Mouse (Mus musculus): Measurements from ENCODE around the gene Spred2.

Spred2 gene

DNA sequence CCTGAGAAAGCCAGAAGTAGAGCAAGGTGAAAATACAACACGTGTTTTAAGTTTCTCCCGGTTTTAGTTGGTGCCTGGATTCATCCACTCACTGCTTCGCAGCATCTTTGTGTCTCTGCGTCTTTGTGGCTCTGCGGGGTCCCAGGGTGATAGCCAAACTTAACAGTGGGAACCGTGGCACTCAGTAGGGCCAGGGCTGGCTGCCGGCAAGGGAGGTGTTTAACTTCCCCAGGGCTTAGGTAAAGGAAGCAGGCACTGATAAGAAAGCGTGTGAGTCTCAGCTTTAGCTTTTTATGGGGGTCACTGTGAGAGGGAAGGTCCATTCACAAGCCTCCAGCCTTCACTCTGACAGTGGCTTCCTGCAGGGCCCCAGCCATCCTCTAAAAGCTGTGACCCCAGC is 28.8 kb downstream of the Spred2 start:
- no peak for DNase-seq (ENCODE audit: low read depth, low spot score)

GRCm38 (mm10) chr11:19953919-19954318 is 29.7 kb downstream of the Spred2 start:
- DNase-seq (ENCODE audit: low read depth, low spot score): no peak

- DNase-seq (ENCODE audit: low read depth, low spot score): no peak
Observed at GRCm38 (mm10) chr11:19955069-19955468, 30.9 kb downstream of the Spred2 start.

DNA sequence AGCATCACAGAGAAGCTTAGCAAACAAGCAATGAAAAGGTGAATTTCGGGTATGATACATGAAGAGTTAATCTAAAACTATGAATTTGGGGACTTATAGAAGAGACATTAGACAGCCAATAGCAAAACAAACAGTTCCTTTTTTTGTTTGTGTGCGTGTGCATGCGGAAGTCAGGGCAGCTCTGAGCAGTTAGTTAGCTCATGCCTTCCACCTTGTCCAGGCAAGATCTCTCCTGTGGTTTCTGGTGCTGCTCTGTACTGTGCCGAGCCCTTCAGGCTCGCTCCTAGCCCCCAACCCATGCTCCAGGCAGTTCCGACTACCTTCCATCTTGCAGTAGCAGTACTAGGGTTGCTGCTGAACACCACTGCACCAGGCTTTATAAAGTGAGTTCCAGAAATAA is 31.5 kb downstream of the Spred2 start:
- no peak for DNase-seq (ENCODE audit: low read depth, low spot score)

DNA sequence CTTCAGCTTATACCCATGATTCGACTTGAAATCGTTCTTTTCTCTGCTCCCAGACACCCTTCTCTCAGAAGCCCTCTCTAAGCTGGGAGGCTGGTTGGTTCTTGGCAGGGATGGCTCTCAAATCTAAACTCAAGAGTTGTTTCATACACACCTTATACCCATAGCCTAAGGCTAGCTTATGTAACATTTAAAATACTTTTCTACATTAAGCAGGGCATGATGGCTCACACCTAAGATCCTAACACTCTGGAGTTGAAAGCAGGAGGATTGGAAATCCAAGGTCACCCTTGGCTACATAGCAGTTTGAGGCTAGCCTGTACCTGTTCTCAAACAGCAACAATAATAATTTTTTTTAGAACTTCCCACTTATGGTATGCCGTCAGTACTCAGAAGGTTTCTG is 34.8 kb downstream of the Spred2 start:
- no peak for DNase-seq (ENCODE audit: low read depth, low spot score)

GRCm38 (mm10) chr11:19959897-19960296 is 35.7 kb downstream of the Spred2 start:
- DNase-seq (ENCODE audit: low read depth, low spot score): no peak

- DNase-seq (ENCODE audit: low read depth, low spot score): no peak
Observed at GRCm38 (mm10) chr11:19960541-19960940, 36.4 kb downstream of the Spred2 start.

GRCm38 (mm10) chr11:19961088-19961487 is 36.9 kb downstream of the Spred2 start:
- no peak for DNase-seq (ENCODE audit: low read depth, low spot score)

DNA sequence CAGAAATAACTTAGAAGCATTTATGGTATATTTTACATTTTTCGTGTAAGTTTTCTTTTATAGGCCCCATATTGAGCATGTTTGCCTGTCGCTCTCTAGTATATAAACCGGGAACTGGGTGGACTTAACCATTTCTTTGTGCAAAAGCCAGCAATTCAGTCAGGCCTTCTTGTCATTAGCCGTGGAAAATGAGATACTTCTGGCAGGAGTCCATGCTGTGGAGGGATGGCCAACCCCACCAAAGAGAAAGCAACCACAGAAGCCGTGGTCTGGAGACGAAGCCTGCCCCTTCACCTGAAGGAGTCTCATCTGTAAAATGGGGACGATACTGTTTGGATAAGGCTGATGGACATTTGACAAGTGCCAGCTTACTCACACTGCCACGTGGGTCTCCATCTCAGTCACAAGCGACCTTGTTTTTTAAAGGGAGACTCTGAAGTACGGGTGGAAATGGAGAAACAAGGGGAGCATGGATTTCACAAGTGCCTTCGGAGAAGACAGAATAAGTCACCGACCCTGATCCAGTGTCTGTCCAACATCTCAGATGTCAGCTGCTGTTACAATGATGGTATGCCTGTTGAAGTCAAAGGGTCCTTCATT is 37.7 kb downstream of the Spred2 start:
- no peak for DNase-seq (ENCODE audit: low read depth, low spot score)

GRCm38 (mm10) chr11:19962796-19963195 is 38.6 kb downstream of the Spred2 start:
- peak; percentile 33 for DNase-seq (ENCODE audit: low read depth, low spot score)

DNA sequence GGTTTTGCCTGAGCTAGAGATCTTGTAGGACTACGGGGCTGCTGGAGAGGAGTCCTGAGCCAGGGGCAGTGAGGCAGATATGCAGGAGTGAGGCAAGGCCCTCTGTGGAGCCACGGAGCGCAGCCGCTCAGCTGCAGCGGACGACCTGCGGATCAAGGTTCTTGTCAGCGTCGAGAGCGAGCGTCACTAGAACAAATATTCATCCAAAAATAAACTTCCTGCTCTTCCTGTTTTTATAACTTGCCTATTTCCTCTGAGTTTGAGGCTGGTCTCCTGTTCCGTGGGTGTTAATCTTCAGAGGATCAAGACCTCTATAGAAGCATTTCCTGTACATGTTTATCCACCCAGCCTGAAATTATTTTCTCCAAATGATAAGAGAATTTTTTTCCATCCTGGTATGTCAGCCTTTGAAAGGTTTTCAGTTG is 39.6 kb downstream of the Spred2 start:
- peak; percentile 46 for DNase-seq (ENCODE audit: low read depth, low spot score)

GRCm38 (mm10) chr11:19964333-19964732 is 40.2 kb downstream of the Spred2 start:
- DNase-seq (ENCODE audit: low read depth, low spot score): no peak

DNA sequence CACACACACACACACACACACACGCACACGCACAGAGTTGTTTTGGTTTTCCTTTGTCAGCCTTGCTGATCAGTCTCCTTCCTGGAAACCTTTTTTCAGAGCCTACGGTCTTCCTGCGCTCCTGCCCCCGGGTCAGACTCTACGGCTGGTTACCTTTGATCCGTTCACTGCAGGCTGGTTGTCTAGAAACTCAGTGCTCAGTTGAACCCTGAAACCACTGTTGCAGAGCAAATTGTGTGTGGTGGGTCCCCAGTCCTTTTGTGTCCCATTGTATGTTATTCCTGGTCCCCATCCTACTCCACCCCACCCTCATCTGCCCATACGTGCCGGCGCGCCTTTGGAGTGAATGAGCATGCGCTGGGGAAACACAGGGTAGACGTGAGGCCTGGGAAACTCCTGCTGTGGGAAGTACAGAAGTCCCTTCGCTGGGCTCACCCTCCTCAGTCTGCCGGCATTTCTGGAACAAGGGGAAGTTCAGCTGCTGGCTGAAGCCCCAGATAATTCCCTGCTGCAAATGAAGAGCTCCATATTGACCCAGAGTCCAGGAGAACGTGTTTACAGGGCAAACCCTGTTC is 40.9 kb downstream of the Spred2 start:
- DNase-seq (ENCODE audit: low read depth, low spot score): peak; percentile 46

GRCm38 (mm10) chr11:19965664-19966063 is 41.5 kb downstream of the Spred2 start:
- peak; percentile 33 for DNase-seq (ENCODE audit: low read depth, low spot score)

GRCm38 (mm10) chr11:19966294-19966693 is 42.1 kb downstream of the Spred2 start:
- no peak for DNase-seq (ENCODE audit: low read depth, low spot score)

DNA sequence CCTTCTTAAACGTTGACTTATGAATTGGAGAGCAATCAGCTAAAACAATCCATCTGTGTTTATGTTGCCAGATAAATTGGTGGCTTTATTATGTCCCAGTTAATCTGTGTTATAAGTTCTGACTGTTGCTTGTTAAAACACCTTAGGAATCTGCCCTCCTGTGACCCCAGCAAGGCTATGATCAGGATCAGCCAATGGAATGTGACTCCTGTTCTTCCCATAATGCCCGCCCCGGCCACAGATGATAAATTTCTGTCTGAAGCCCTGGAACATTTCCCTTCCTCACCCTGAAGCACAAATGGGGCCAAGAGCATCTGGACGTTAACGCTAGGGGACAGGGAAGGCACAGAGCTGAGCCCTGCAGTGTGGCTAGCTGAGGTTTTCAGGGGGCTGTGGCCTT is 45.4 kb downstream of the Spred2 start:
- no peak for DNase-seq (ENCODE audit: low read depth, low spot score)

GRCm38 (mm10) chr11:19971954-19972750 is 48.0 kb downstream of the Spred2 start:
- no peak for DNase-seq (ENCODE audit: low read depth, low spot score)

DNA sequence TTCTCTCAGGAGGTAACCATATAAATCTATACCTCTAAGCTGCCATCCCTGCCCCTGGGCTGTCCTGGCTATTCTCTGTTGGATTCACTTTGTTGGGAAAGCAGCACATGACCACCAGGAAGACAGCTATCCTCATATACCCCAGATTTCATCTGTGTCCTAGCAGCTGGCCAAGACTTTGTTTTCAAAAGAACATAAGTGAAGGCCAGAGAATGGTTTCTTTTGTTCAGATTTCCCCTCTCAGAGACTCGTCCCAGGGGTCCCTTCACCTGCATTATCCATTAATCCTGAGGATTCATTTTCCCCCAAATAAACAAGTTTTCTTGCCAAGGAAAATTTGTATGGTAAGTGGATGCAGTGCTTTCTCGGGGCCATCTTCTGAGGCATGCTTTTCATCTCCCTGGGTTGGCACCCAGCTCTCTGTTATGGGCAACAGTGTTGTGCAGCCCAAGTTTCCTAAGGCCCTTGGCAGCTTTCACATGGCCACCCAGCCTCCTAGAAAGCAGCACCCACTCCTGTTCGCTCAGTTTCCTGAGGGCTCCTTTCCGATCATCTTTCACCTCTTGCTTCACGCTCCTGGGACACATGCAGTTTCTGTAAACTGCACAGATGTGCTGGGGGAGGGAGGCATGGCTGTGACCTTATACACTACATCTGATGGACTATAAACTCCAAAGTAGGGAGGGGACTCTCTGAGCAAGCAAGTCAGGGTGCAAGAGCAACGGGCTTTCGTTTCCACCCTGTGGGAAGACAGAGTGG is 49.0 kb downstream of the Spred2 start:
- DNase-seq (ENCODE audit: low read depth, low spot score): no peak

- no peak for DNase-seq (ENCODE audit: low read depth, low spot score)
Observed at GRCm38 (mm10) chr11:19976032-19976431, 51.9 kb downstream of the Spred2 start.

DNA sequence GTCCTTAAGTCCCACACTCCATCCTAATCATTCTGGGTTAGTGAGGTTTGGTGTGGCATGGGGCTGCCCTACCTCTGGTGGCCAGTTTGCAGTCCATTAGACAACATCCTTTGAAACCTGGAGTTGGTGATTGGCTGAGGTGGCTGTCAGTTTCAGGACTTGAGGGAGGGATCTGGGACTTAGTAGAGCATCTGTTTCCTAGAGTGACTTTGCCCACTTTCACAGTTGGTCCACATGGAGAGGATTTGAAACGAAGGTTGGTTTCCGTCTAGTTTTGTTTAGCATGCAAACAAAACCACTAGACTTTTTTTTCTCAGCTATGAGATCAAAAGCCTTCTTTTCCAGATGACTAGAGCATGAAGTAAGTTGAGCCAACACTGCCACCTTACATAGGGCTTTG is 53.5 kb downstream of the Spred2 start:
- DNase-seq (ENCODE audit: low read depth, low spot score): peak; percentile 48

GRCm38 (mm10) chr11:19979338-19979737 is 55.2 kb downstream of the Spred2 start:
- peak; percentile 72 for DNase-seq (ENCODE audit: low read depth, low spot score)

DNA sequence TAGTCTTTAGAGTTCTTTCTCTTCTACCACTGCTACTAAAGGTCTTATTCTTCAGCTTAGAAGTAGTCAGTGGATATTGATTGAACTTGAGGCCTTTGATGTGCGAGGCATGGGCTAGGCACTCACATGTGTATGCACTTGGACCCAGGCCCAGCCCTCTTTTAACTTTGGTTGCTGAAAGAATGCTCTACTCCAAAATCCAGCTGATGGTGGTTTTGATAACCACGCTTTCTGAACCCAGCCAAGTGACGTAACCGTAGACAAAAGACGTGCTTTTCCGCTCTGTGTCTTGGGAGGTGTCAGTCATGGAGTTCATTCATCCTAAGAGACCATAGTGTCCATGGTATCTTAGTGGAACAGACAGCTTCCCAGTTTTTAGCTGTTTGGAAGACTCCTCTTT is 57.9 kb downstream of the Spred2 start:
- no peak for DNase-seq (ENCODE audit: low read depth, low spot score)

Measured in CD4-positive helper T cell, adult 2 months (primary cell).